Mouse (Mus musculus) lung, postnatal 0 days (tissue): ENCODE data around the gene Fgg.

Experiments used
- CTCF ChIP-seq: IDR thresholded peaks from 2 replicates; pipeline ENCODE4 v1.5.1; 2016; ENCODE audit warnings: antibody characterized with exemption, mild to moderate bottlenecking
- EP300 ChIP-seq: IDR thresholded peaks from 2 replicates; pipeline ENCODE4 v1.6.1; 2016; ENCODE audit warnings: antibody characterized with exemption, mild to moderate bottlenecking, control low read depth

DNA sequence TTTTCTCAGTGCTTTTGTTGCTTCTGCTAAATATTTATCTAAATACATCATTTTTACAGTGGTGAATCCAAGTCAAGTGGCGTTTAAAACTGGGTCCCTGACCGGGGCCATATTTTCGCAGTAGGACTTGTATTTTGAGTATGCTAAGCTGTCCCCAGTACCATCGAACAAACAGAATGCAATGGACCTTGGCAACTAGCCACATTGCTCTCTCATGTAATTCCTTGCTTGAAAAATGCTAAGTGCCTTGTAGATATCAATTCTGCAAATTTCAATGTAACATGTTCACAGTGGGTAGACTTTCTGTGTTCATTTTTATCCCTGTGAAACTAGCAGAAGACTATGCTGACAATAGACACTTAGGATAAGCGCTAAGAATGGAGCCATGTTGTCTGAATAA is 13.7 kb downstream of the Fgg start:
- no peak for TF ChIP-seq CTCF
- no peak for TF ChIP-seq EP300
